Comparison of ENCODE assay signal across 9 mouse cellular contexts in genomic region chr8:90349709-90350562, GRCm38 (mm10). TPM values are rescaled to one million over a fixed set of nuclear protein-coding genes. Genes with fewer than 3 reads are reported as not detected.
DNase-seq lines count a peak whose midpoint lies in the region; ATAC-seq and TF ChIP-seq lines count a peak whose summit lies in the region.
"Had no signal": no experiment of that assay in that cellular context is flagged by ENCODE, and none has a peak within 500 bp of the region (broad histone marks: within the 10 kb centered on the region; RNA-seq: fewer than 3 reads in every experiment).

No protein-coding gene starts in this region.

- no peaks in the 10 kb centered on the region for H3K36me3 ChIP-seq in heart, postnatal 0 days (replicated peaks; ENCODE audit: control insufficient read depth, insufficient read depth, low read length)
- no peaks in the 10 kb centered on the region for H3K36me3 ChIP-seq in heart, embryonic 11.5 days (ENCODE audit: control insufficient read depth, insufficient read depth, low read length)
- H3K36me3 ChIP-seq in forebrain, embryonic 15.5 days, result no peaks in the 10 kb centered on the region
- H3K36me3 ChIP-seq in lung, embryonic 15.5 days, result no peaks in the 10 kb centered on the region

- no peak for TF ChIP-seq EP300 in heart, postnatal 0 days (IDR thresholded peaks at IDR 0.05; ENCODE audit: low read depth)

- WGBS in heart, postnatal 0 days, result 26% methylated on average over 13 of the region's 13 CpGs
- 20% methylated on average over 13 of the region's 13 CpGs for WGBS in heart, embryonic 11.5 days (ENCODE audit: insufficient replicate concordance)
- WGBS in forebrain, embryonic 15.5 days, result 18% methylated on average over 13 of the region's 13 CpGs
- 25% methylated on average over 13 of the region's 13 CpGs for WGBS in lung, embryonic 15.5 days

- no peak overlapping the region for H3K9ac ChIP-seq in heart, postnatal 0 days (replicated peaks; ENCODE audit: low read depth, low read length)
- no peak overlapping the region for H3K9ac ChIP-seq in heart, embryonic 11.5 days (ENCODE audit: low read depth, low read length)
- H3K9ac ChIP-seq in forebrain, embryonic 15.5 days (replicated peaks), result no peak overlapping the region
- no peak overlapping the region for H3K9ac ChIP-seq in lung, embryonic 15.5 days

- H3K4me2 ChIP-seq in heart, postnatal 0 days (ENCODE audit: low read depth, low read length), result no peak overlapping the region
- no peak overlapping the region for H3K4me2 ChIP-seq in heart, embryonic 11.5 days
- no peak overlapping the region for H3K4me2 ChIP-seq in forebrain, embryonic 15.5 days (replicated peaks)
- no peak overlapping the region for H3K4me2 ChIP-seq in lung, embryonic 15.5 days

- intact Hi-C loops in gastrocnemius, postnatal 36 days (cut with DNase I), result no loop called here

- H3K9me3 ChIP-seq in heart, postnatal 0 days (replicated peaks; ENCODE audit: control insufficient read depth, low read length), result no peaks in the 10 kb centered on the region
- H3K9me3 ChIP-seq in heart, embryonic 11.5 days (replicated peaks; ENCODE audit: control insufficient read depth, low read length), result no peaks in the 10 kb centered on the region
- no peaks in the 10 kb centered on the region for H3K9me3 ChIP-seq in forebrain, embryonic 15.5 days
- H3K9me3 ChIP-seq in lung, embryonic 15.5 days, result no peaks in the 10 kb centered on the region

- no peak overlapping the region for H3K4me3 ChIP-seq in heart, postnatal 0 days (ENCODE audit: low read depth, low read length)
- H3K4me3 ChIP-seq in heart, embryonic 11.5 days (ENCODE audit: low read depth, low read length), result no peak overlapping the region
- no peak overlapping the region for H3K4me3 ChIP-seq in forebrain, embryonic 15.5 days
- no peak overlapping the region for H3K4me3 ChIP-seq in lung, embryonic 15.5 days
- H3K4me3 ChIP-seq: myocyte had no signal

- H3K27me3 ChIP-seq in heart, postnatal 0 days (ENCODE audit: control insufficient read depth, insufficient read depth, low read length), result no peaks in the 10 kb centered on the region
- H3K27me3 ChIP-seq in heart, embryonic 11.5 days (ENCODE audit: control insufficient read depth, insufficient read depth, low read length), result peaks cover 11% of the 10 kb centered on the region
- no peaks in the 10 kb centered on the region for H3K27me3 ChIP-seq in forebrain, embryonic 15.5 days
- H3K27me3 ChIP-seq in lung, embryonic 15.5 days, result peaks cover 10% of the 10 kb centered on the region

- no peak overlapping the region for H3K27ac ChIP-seq in heart, postnatal 0 days (ENCODE audit: low read depth)
- H3K27ac ChIP-seq in heart, embryonic 11.5 days (ENCODE audit: low read depth, low read length), result no peak overlapping the region
- H3K27ac ChIP-seq in forebrain, embryonic 15.5 days (replicated peaks), result peak overlapping the region; percentile 28
- 0 out of 2 replicates have a peak overlapping the region, but pooled peaks have one; percentile 24 for H3K27ac ChIP-seq in lung, embryonic 15.5 days

- no peaks in the 10 kb centered on the region for H3K4me1 ChIP-seq in heart, postnatal 0 days (ENCODE audit: control insufficient read depth, insufficient read depth)
- peaks cover 2% of the 10 kb centered on the region; the same call in 1 of the 2 replicates for H3K4me1 ChIP-seq in heart, embryonic 11.5 days (ENCODE audit: control insufficient read depth, insufficient read depth, low read length)
- H3K4me1 ChIP-seq in forebrain, embryonic 15.5 days, result peaks cover 60% of the 10 kb centered on the region
- H3K4me1 ChIP-seq in lung, embryonic 15.5 days, result peaks cover 20% of the 10 kb centered on the region

- TF ChIP-seq CTCF in heart, postnatal 0 days (IDR thresholded peaks at IDR 0.05; ENCODE audit: low read depth), result peak; percentile 44; the same call in 1 of the 2 replicates

- peak; percentile 57 for DNase-seq in heart, postnatal 0 days (ENCODE audit: low spot score)
- peak; percentile 52 for DNase-seq in R1 (ENCODE audit: low read depth, low spot score)
- no peak for DNase-seq in gastrocnemius, postnatal 36 days
- DNase-seq in cerebellum, adult 9-10 months, result no peak
- DNase-seq in ovary, postnatal 36 days (ENCODE audit: low spot score), result no peak

- ATAC-seq in heart, postnatal 0 days (ENCODE audit: insufficient read depth, low read depth), result no peak
- ATAC-seq in heart, embryonic 11.5 days (replicated peaks; ENCODE audit: insufficient number of reproducible peaks, low FRiP score, low TSS enrichment), result no peak
- no peak for ATAC-seq in forebrain, embryonic 15.5 days (replicated peaks)
- ATAC-seq in lung, embryonic 15.5 days (ENCODE audit: borderline replicate concordance, extremely low read depth, low FRiP score, low TSS enrichment), result peak; percentile 32

RNA-seq across cellular contexts. Expression of gene Tox3, which starts 1.8 kb away (rescaled TPM):
- total RNA-seq in heart, postnatal 0 days (2014; rRNA removed; ENCODE audit: low replicate concordance), result 17.1 and 18.4 TPM in 2 replicates
- polyA plus RNA-seq in heart, postnatal 0 days (2015; fragmentation: Nextera tagmentation; extraction: Ambion mirVana), result 7.1 and 8.4 TPM in 2 replicates
- 9.9 and 10.1 TPM in 2 replicates for polyA plus RNA-seq in heart, embryonic 11.5 days (2014; fragmentation: Nextera tagmentation; extraction: Ambion mirVana)
- polyA plus RNA-seq in forebrain, embryonic 15.5 days (2015; fragmentation: Nextera tagmentation; extraction: Ambion mirVana), result 32.4 and 35.0 TPM in 2 replicates
- 4.5 and 5.6 TPM in 2 replicates for polyA plus RNA-seq in lung, embryonic 15.5 days (2015; fragmentation: Nextera tagmentation; extraction: Ambion mirVana)
- under 1 TPM in 1 of 2 experiments, not detected in 1; 0.23 TPM for total RNA-seq in gastrocnemius, postnatal 36 days (2021)
- polyA plus RNA-seq: myocyte had no signal

Comparison
In these comparisons a context has a peak if more than half of its experiments do, and no peak if none do; other contexts are left out.
1. DNase-seq: peak in heart, postnatal 0 days (single experiment) and R1 (single experiment); none in gastrocnemius, postnatal 36 days (0 of 2), cerebellum, adult 9-10 months (single experiment) and ovary, postnatal 36 days (single experiment).
2. H3K27ac ChIP-seq: peak in forebrain, embryonic 15.5 days (single experiment) and lung, embryonic 15.5 days (single experiment); none in heart, postnatal 0 days (single experiment) and heart, embryonic 11.5 days (single experiment).